Mouse (Mus musculus) neural tube, embryonic 11.5 days (tissue): Measurements from ENCODE around the gene Kcna6. TPM values are rescaled to one million over a fixed set of nuclear protein-coding genes. Genes with fewer than 3 reads are reported as not detected.

ENCODE experiments used
- ATAC-seq: fragments of 200-750 bp; cut with Nextera tagmentation; 2 replicates; pipeline ENCODE4 v1.8.0; 2017; ENCODE audit warnings: moderate number of reproducible peaks, mild to moderate bottlenecking, moderate TSS enrichment, moderate library complexity; ENCODE audit not compliant: insufficient read depth, low FRiP score, low TSS enrichment
- DNase-seq: peaks from one replicate; pipeline ENCODE4 v3.0.0-alpha.2; 2015; ENCODE audit warnings: low spot score
- H3K27ac ChIP-seq: fragments of 300-500 bp; sonication (generic); 2 replicates; pipeline ENCODE4 v1.5.1; 2014; ENCODE audit warnings: low read depth, mild to moderate bottlenecking, low read length
- H3K27me3 ChIP-seq: fragments of 300-500 bp; sonication (generic); 2 replicates; pipeline ENCODE4 v1.6.1; 2014; ENCODE audit warnings: mild to moderate bottlenecking, low read length, mixed read lengths; ENCODE audit not compliant: control insufficient read depth, insufficient read depth
- H3K36me3 ChIP-seq: fragments of 300-500 bp; sonication (generic); 2 replicates; pipeline ENCODE4 v1.6.1; 2014; ENCODE audit warnings: mild to moderate bottlenecking, low read length, moderate library complexity, mixed read lengths; ENCODE audit not compliant: control insufficient read depth, insufficient read depth
- H3K4me1 ChIP-seq: fragments of 300-500 bp; sonication (generic); 2 replicates; pipeline ENCODE4 v1.6.1; 2014; ENCODE audit warnings: low read length, mixed read lengths; ENCODE audit not compliant: control insufficient read depth, insufficient read depth
- H3K4me2 ChIP-seq: fragments of 300-500 bp; sonication (generic); 2 replicates; pipeline ENCODE4 v1.6.1; 2014; ENCODE audit warnings: low read depth, mild to moderate bottlenecking, moderate library complexity
- H3K4me3 ChIP-seq: fragments of 300-500 bp; sonication (generic); 2 replicates; pipeline ENCODE4 v1.5.1; 2014; ENCODE audit warnings: low read depth, low read length
- H3K9ac ChIP-seq: fragments of 300-500 bp; sonication (generic); 2 replicates; pipeline ENCODE4 v1.6.1; 2014; ENCODE audit warnings: mild to moderate bottlenecking, low read length
- H3K9me3 ChIP-seq: fragments of 300-500 bp; sonication (generic); 2 replicates; pipeline ENCODE4 v1.6.1; 2016; ENCODE audit warnings: low read length; ENCODE audit not compliant: control insufficient read depth
- WGBS: fragments of 180-500 bp; shearing (Covaris S2); extraction: QIAGEN DNeasy Blood & Tissue Kit; methylation state at CpG from one replicate; pipeline ENCODE4 v1.1.7; 2014; 5-methylcytosine and 5-hydroxymethylcytosine counted together
- polyA plus RNA-seq: library from polyadenylated mRNA; unstranded; fragments of >200 nt; fragmentation: Nextera tagmentation; extraction: Ambion mirVana; gene quantifications from 2 replicates; pipeline ENCODE4 v1.2.1, GENCODE M21; 2014

Gene Kcna6
- polyA plus RNA-seq, 1 experiment from 2014 or later, result 10.5 TPM

- Histone ChIP-seq H3K36me3 (no peaks in the 10 kb centered on the region), H3K27ac (no peak overlapping the region), H3K4me1 (0 out of 2 replicates have a peak, but pooled peaks cover 5% of the 10 kb centered on the region), H3K4me2 (no peak overlapping the region), H3K9me3 (no peaks in the 10 kb centered on the region), H3K9ac (no peak overlapping the region), H3K27me3 (no peaks in the 10 kb centered on the region), H3K4me3 (no peak overlapping the region)
- DNase-seq, result no peak
- ATAC-seq, result no peak
- 70% methylated on average over 12 of the region's 12 CpGs for WGBS
Measured at GRCm38 (mm10) chr6:126770146-126770731, 29.8 kb upstream of the Kcna6 start.

- Histone ChIP-seq H3K9me3 (no peaks in the 10 kb centered on the region), H3K4me3 (no peak overlapping the region), H3K27me3 (no peaks in the 10 kb centered on the region), H3K4me2 (no peak overlapping the region), H3K4me1 (0 out of 2 replicates have a peak, but pooled peaks cover 5% of the 10 kb centered on the region), H3K36me3 (no peaks in the 10 kb centered on the region), H3K27ac (no peak overlapping the region), H3K9ac (no peak overlapping the region)
- no peak for ATAC-seq
- no peak for DNase-seq
- WGBS, result 73% methylated on average over 11 of the region's 11 CpGs
Measured at GRCm38 (mm10) chr6:126768957-126769665, 28.6 kb upstream of the Kcna6 start.

- no peaks in the 10 kb centered on the region for H3K9me3 ChIP-seq
- ATAC-seq (peak; percentile 64), DNase-seq (peak; percentile 42)
- H3K4me2 ChIP-seq, result no peak overlapping the region
- H3K36me3 ChIP-seq, result no peaks in the 10 kb centered on the region
- peak overlapping the region; percentile 47 for H3K27ac ChIP-seq
- no peak overlapping the region for H3K9ac ChIP-seq
- no peaks in the 10 kb centered on the region for H3K27me3 ChIP-seq
- H3K4me3 ChIP-seq, result no peak overlapping the region
- 0 out of 2 replicates have a peak, but pooled peaks cover 5% of the 10 kb centered on the region for H3K4me1 ChIP-seq
- 20% methylated on average over 7 of the region's 7 CpGs for WGBS
Measured at GRCm38 (mm10) chr6:126767610-126768532, 27.4 kb upstream of the Kcna6 start.

GRCm38 (mm10) chr6:126766552-126766951 is 26.1 kb upstream of the Kcna6 start:
- ATAC-seq (peak; percentile 40; the same call in 1 of the 2 replicates), DNase-seq (no peak)
- H3K9ac ChIP-seq, result no peak overlapping the region

GRCm38 (mm10) chr6:126764563-126765091 is 24.2 kb upstream of the Kcna6 start:
- Histone ChIP-seq H3K36me3 (no peaks in the 10 kb centered on the region), H3K27ac (no peak overlapping the region), H3K9me3 (no peaks in the 10 kb centered on the region), H3K9ac (no peak overlapping the region), H3K4me2 (no peak overlapping the region), H3K4me3 (no peak overlapping the region), H3K4me1 (0 out of 2 replicates have a peak, but pooled peaks cover 5% of the 10 kb centered on the region), H3K27me3 (no peaks in the 10 kb centered on the region)
- WGBS, result 78% methylated on average over 10 of the region's 11 CpGs
- ATAC-seq (no peak), DNase-seq (no peak)

More at GRCm38 (mm10) chr6:126766552-126766951, 26.1 kb upstream of the Kcna6 start:
- Histone ChIP-seq H3K36me3 (no peaks in the 10 kb centered on the region), H3K9me3 (no peaks in the 10 kb centered on the region), H3K27me3 (no peaks in the 10 kb centered on the region), H3K4me1 (0 out of 2 replicates have a peak, but pooled peaks cover 5% of the 10 kb centered on the region), H3K4me3 (no peak overlapping the region), H3K27ac (no peak overlapping the region), H3K4me2 (no peak overlapping the region)
- WGBS, result 59% methylated on average over 5 of the region's 5 CpGs

GRCm38 (mm10) chr6:126761362-126761761 is 20.9 kb upstream of the Kcna6 start:
- Histone ChIP-seq H3K9ac (no peak overlapping the region), H3K4me1 (no peaks in the 10 kb centered on the region), H3K36me3 (no peaks in the 10 kb centered on the region), H3K4me3 (no peak overlapping the region), H3K4me2 (no peak overlapping the region), H3K9me3 (no peaks in the 10 kb centered on the region), H3K27me3 (no peaks in the 10 kb centered on the region), H3K27ac (no peak overlapping the region)
- ATAC-seq, result no peak
- DNase-seq, result no peak
- WGBS, result 85% methylated on average over 4 of the region's 4 CpGs

- Histone ChIP-seq H3K36me3 (no peaks in the 10 kb centered on the region), H3K4me2 (no peak overlapping the region; the same call in 1 of the 2 replicates), H3K27ac (no peak overlapping the region), H3K4me3 (no peak overlapping the region), H3K9me3 (no peaks in the 10 kb centered on the region), H3K4me1 (0 out of 2 replicates have a peak, but pooled peaks cover 4% of the 10 kb centered on the region), H3K27me3 (no peaks in the 10 kb centered on the region), H3K9ac (no peak overlapping the region)
- WGBS, result 35% methylated on average over 8 of the region's 8 CpGs
- DNase-seq (peak; percentile 48), ATAC-seq (no peak)
Measured at GRCm38 (mm10) chr6:126755729-126756411, 15.4 kb upstream of the Kcna6 start.

GRCm38 (mm10) chr6:126752520-126752919 is 12.0 kb upstream of the Kcna6 start:
- WGBS, result 39% methylated on average over 12 of the region's 12 CpGs
- ATAC-seq (peak; percentile 31; the same call in 1 of the 2 replicates), DNase-seq (peak; percentile 41)
- Histone ChIP-seq H3K4me1 (0 out of 2 replicates have a peak, but pooled peaks cover 4% of the 10 kb centered on the region), H3K4me3 (no peak overlapping the region), H3K9me3 (no peaks in the 10 kb centered on the region), H3K27ac (peak overlapping the region; percentile 70; the same call in 1 of the 2 replicates), H3K27me3 (no peaks in the 10 kb centered on the region), H3K9ac (peak overlapping the region; percentile 48), H3K4me2 (peak overlapping the region; percentile 12; the same call in 1 of the 2 replicates), H3K36me3 (no peaks in the 10 kb centered on the region)
